Comparison of ENCODE assay signal across 8 mouse cellular contexts in the genomic region with DNA sequence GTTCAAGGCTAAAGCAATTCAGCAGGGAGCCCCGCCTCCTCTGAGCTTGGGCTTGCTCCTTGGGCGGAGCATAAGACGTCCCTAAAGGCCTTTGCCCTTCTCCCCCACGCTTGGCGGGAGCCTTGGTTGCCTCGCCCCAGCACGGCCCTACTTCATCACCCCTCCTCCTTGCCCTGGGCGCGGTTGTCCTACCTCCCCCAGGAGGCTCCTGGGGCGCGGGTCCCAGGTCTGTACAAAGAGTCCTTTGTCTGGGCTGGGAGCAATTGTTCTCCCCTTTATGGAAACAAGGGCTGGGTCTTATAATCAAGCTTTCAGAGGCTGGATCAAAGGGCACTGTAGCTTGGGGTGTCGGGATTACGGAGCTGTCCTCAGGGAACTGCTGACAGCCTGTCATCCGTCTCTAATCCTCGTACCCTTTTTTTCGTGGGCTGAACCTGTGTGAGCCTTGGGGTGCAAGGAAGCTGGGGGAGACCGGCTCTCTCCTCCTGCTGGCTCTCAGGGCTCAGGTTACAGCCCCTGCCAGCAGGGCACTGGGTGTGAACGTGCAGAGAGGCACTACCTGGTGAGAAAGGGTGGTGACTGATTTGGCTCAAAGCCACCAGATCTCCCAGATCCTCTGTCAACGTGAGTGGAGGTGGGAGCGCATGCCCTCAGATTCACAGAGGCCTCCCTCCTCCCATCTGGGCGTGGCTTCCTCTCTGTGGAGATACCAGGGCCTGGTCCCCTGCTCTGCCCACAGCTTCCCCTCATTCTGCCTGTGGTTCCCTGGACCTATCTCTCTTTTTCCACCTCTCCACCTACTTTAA. TPM values are rescaled to one million over a fixed set of nuclear protein-coding genes. Genes with fewer than 3 reads are reported as not detected.
DNase-seq lines count a peak whose midpoint lies in the region; ATAC-seq and TF ChIP-seq lines count a peak whose summit lies in the region.

No protein-coding gene starts in this region.

- peak overlapping the region; percentile 42 for H3K9ac ChIP-seq in heart, embryonic 13.5 days
- H3K9ac ChIP-seq in embryonic facial prominence, embryonic 13.5 days, result peak overlapping the region; percentile 59
- H3K9ac ChIP-seq in intestine, embryonic 15.5 days, result peak overlapping the region; percentile 17; the same call in 1 of the 2 replicates
- H3K9ac ChIP-seq in liver, embryonic 16.5 days (ENCODE audit: low read depth, low read length), result no peak overlapping the region

- no peak for ATAC-seq in heart, embryonic 13.5 days (ENCODE audit: extremely low read depth, insufficient number of reproducible peaks, low FRiP score, low TSS enrichment)
- peak; percentile 85 for ATAC-seq in embryonic facial prominence, embryonic 13.5 days (ENCODE audit: insufficient number of reproducible peaks, insufficient read depth, low FRiP score, low TSS enrichment, low read depth)
- peak; percentile 96 for ATAC-seq in intestine, embryonic 15.5 days
- ATAC-seq in liver, embryonic 16.5 days (ENCODE audit: low read depth), result peak; percentile 43; the same call in 1 of the 2 replicates

- no peak for DNase-seq in heart, postnatal 10 days
- no peak for DNase-seq in spleen, adult 18-20 months
- DNase-seq in right cerebral cortex, postnatal 14 days, result no peak

- 4% methylated on average over 21 of the region's 21 CpGs for WGBS in heart, embryonic 13.5 days
- WGBS in embryonic facial prominence, embryonic 13.5 days, result 4% methylated on average over 21 of the region's 21 CpGs
- 5% methylated on average over 21 of the region's 21 CpGs for WGBS in intestine, embryonic 15.5 days
- 5% methylated on average over 21 of the region's 21 CpGs for WGBS in liver, embryonic 16.5 days (ENCODE audit: insufficient replicate concordance)
- 11% methylated on average over 21 of the region's 21 CpGs for WGBS in small intestine, adult 2 months

- H3K4me2 ChIP-seq in heart, embryonic 13.5 days, result peak overlapping the region; percentile 57
- H3K4me2 ChIP-seq in embryonic facial prominence, embryonic 13.5 days, result peak overlapping the region; percentile 56
- peak overlapping the region; percentile 45 for H3K4me2 ChIP-seq in intestine, embryonic 15.5 days (replicated peaks)
- H3K4me2 ChIP-seq in liver, embryonic 16.5 days (ENCODE audit: low read depth, low read length), result peak overlapping the region; percentile 30; the same call in 1 of the 2 replicates

- H3K27ac ChIP-seq in heart, embryonic 13.5 days (replicated peaks), result no peak overlapping the region
- peak overlapping the region; percentile 85 for H3K27ac ChIP-seq in embryonic facial prominence, embryonic 13.5 days
- H3K27ac ChIP-seq in intestine, embryonic 15.5 days, result peak overlapping the region; percentile 91
- H3K27ac ChIP-seq in liver, embryonic 16.5 days (ENCODE audit: low read length), result no peak overlapping the region
- H3K27ac ChIP-seq in small intestine, adult 2 months (ENCODE audit: insufficient read depth, low read depth, low read length), result peak overlapping the region; percentile 97

- peaks cover 73% of the 10 kb centered on the region for H3K27me3 ChIP-seq in heart, embryonic 13.5 days (replicated peaks)
- no peaks in the 10 kb centered on the region for H3K27me3 ChIP-seq in embryonic facial prominence, embryonic 13.5 days
- H3K27me3 ChIP-seq in intestine, embryonic 15.5 days (replicated peaks), result no peaks in the 10 kb centered on the region
- H3K27me3 ChIP-seq in liver, embryonic 16.5 days (ENCODE audit: control insufficient read depth, insufficient read depth, low read depth, low read length), result no peaks in the 10 kb centered on the region
- no peaks in the 10 kb centered on the region for H3K27me3 ChIP-seq in small intestine, adult 2 months (ENCODE audit: control insufficient read depth, insufficient read depth, low read length)

- peak; percentile 29; the same call in 1 of the 2 replicates for TF ChIP-seq POLR2A in small intestine, adult 2 months (IDR thresholded peaks at IDR 0.05; ENCODE audit: low read depth, low read length)

- intact Hi-C loops in heart, postnatal 10 days (cut with DNase I), result no loop called here

- H3K4me3 ChIP-seq in heart, embryonic 13.5 days, result peak overlapping the region; percentile 26
- peak overlapping the region; percentile 23 for H3K4me3 ChIP-seq in embryonic facial prominence, embryonic 13.5 days
- no peak overlapping the region for H3K4me3 ChIP-seq in intestine, embryonic 15.5 days (replicated peaks)
- no peak overlapping the region for H3K4me3 ChIP-seq in liver, embryonic 16.5 days (ENCODE audit: low read depth, low read length)
- H3K4me3 ChIP-seq in small intestine, adult 2 months (ENCODE audit: low read depth, low read length), result peak overlapping the region; percentile 37

- no peaks in the 10 kb centered on the region for H3K9me3 ChIP-seq in heart, embryonic 13.5 days
- H3K9me3 ChIP-seq in embryonic facial prominence, embryonic 13.5 days, result no peaks in the 10 kb centered on the region
- H3K9me3 ChIP-seq in intestine, embryonic 15.5 days, result no peaks in the 10 kb centered on the region
- H3K9me3 ChIP-seq in liver, embryonic 16.5 days (replicated peaks; ENCODE audit: control insufficient read depth, low read length), result no peaks in the 10 kb centered on the region

- H3K4me1 ChIP-seq in heart, embryonic 13.5 days, result peaks cover 13% of the 10 kb centered on the region
- peaks cover 25% of the 10 kb centered on the region for H3K4me1 ChIP-seq in embryonic facial prominence, embryonic 13.5 days
- peaks cover 9% of the 10 kb centered on the region; the same call in 1 of the 2 replicates for H3K4me1 ChIP-seq in intestine, embryonic 15.5 days (replicated peaks)
- H3K4me1 ChIP-seq in liver, embryonic 16.5 days (ENCODE audit: control insufficient read depth, low read depth, low read length), result peaks cover 10% of the 10 kb centered on the region
- peaks cover 45% of the 10 kb centered on the region for H3K4me1 ChIP-seq in small intestine, adult 2 months (ENCODE audit: control insufficient read depth, insufficient read depth, insufficient read length, low read length)

- no peaks in the 10 kb centered on the region for H3K36me3 ChIP-seq in heart, embryonic 13.5 days
- no peaks in the 10 kb centered on the region for H3K36me3 ChIP-seq in embryonic facial prominence, embryonic 13.5 days
- no peaks in the 10 kb centered on the region for H3K36me3 ChIP-seq in intestine, embryonic 15.5 days
- H3K36me3 ChIP-seq in liver, embryonic 16.5 days (ENCODE audit: control insufficient read depth, insufficient read depth), result no peaks in the 10 kb centered on the region
- H3K36me3 ChIP-seq in small intestine, adult 2 months (ENCODE audit: control insufficient read depth, insufficient read depth, low read length), result no peaks in the 10 kb centered on the region

- TF ChIP-seq CTCF in small intestine, adult 2 months (IDR thresholded peaks at IDR 0.05; ENCODE audit: extremely low read depth, insufficient read length, insufficient replicate concordance, low read depth, low read length), result no peak; the same call in 1 of the 2 replicates

RNA-seq across cellular contexts. Expression of a gene that starts 31.7 kb away (rescaled TPM):
- polyA plus RNA-seq in heart, embryonic 13.5 days (2015; fragmentation: Nextera tagmentation; extraction: Ambion mirVana), result not detected in 2 replicates
- total RNA-seq in heart, postnatal 10 days (2021), result under 1 TPM in 1 of 2 experiments, not detected in 1; 0.29 TPM
- not detected in 2 replicates for polyA plus RNA-seq in embryonic facial prominence, embryonic 13.5 days (2015; fragmentation: Nextera tagmentation; extraction: Ambion mirVana)
- polyA plus RNA-seq in intestine, embryonic 15.5 days (2015; fragmentation: Nextera tagmentation; extraction: Ambion mirVana), result 0.47 and 0.73 TPM in 2 replicates
- not detected in 2 replicates for polyA plus RNA-seq in liver, embryonic 16.5 days (2015; fragmentation: Nextera tagmentation; extraction: Ambion mirVana)
- 1.9 and 2.2 TPM in 2 replicates for polyA plus RNA-seq in small intestine, adult 2 months (2012; rRNA removed)

RNA-seq across cellular contexts. Expression of a gene that starts 52.6 kb away (rescaled TPM):
- 33.3 and 33.9 TPM in 2 replicates for polyA plus RNA-seq in heart, embryonic 13.5 days (2015; fragmentation: Nextera tagmentation; extraction: Ambion mirVana)
- total RNA-seq in heart, postnatal 10 days (2021), result 10 to 100 TPM; 29.9 to 31.8 TPM
- 75.2 and 78.6 TPM in 2 replicates for polyA plus RNA-seq in embryonic facial prominence, embryonic 13.5 days (2015; fragmentation: Nextera tagmentation; extraction: Ambion mirVana)
- 60.6 TPM in 2 replicates for polyA plus RNA-seq in intestine, embryonic 15.5 days (2015; fragmentation: Nextera tagmentation; extraction: Ambion mirVana)
- 7.8 and 9.9 TPM in 2 replicates for polyA plus RNA-seq in liver, embryonic 16.5 days (2015; fragmentation: Nextera tagmentation; extraction: Ambion mirVana)
- 31.0 and 82.9 TPM in 2 replicates for polyA plus RNA-seq in small intestine, adult 2 months (2012; rRNA removed)

RNA-seq across cellular contexts. Expression of a gene that starts 59.2 kb away (rescaled TPM):
- 0.86 and 0.93 TPM in 2 replicates for polyA plus RNA-seq in heart, embryonic 13.5 days (2015; fragmentation: Nextera tagmentation; extraction: Ambion mirVana)
- under 1 TPM; 0.19 to 0.30 TPM for total RNA-seq in heart, postnatal 10 days (2021)
- polyA plus RNA-seq in embryonic facial prominence, embryonic 13.5 days (2015; fragmentation: Nextera tagmentation; extraction: Ambion mirVana), result 9.0 and 12.2 TPM in 2 replicates
- polyA plus RNA-seq in intestine, embryonic 15.5 days (2015; fragmentation: Nextera tagmentation; extraction: Ambion mirVana), result 209 and 213 TPM in 2 replicates
- polyA plus RNA-seq in liver, embryonic 16.5 days (2015; fragmentation: Nextera tagmentation; extraction: Ambion mirVana), result 0.93 and 2.5 TPM in 2 replicates
- 110 and 185 TPM in 2 replicates for polyA plus RNA-seq in small intestine, adult 2 months (2012; rRNA removed)

Comparison
In these comparisons a context has a peak if more than half of its experiments do, and no peak if none do; other contexts are left out.
1. H3K27ac ChIP-seq: peak in embryonic facial prominence, embryonic 13.5 days (single experiment), intestine, embryonic 15.5 days (single experiment) and small intestine, adult 2 months (single experiment); none in heart, embryonic 13.5 days (single experiment) and liver, embryonic 16.5 days (single experiment).
2. H3K4me3 ChIP-seq: peak in heart, embryonic 13.5 days (single experiment), embryonic facial prominence, embryonic 13.5 days (single experiment) and small intestine, adult 2 months (single experiment); none in intestine, embryonic 15.5 days (single experiment) and liver, embryonic 16.5 days (single experiment).
3. Peak in every context shown above with its lines, with median percentiles within 50 percentile points of each other: H3K4me2 ChIP-seq.